Mouse (Mus musculus) kidney, embryonic 16.5 days (tissue): Measurements from ENCODE around the gene Inpp5b. TPM values are rescaled to one million over a fixed set of nuclear protein-coding genes. Genes with fewer than 3 reads are reported as not detected.
A peak's percentile ranks its signal among the peaks of the same experiment; 100 is the strongest.

ENCODE experiments used
- microRNA counts: library from miRNA; unstranded; fragments of <30 nt; microRNA quantifications from one replicate; lab custom pipeline; 2016
- microRNA-seq: library from miRNA; unstranded; fragments of <30 nt; microRNA quantifications from one replicate; pipeline ENCODE4, GENCODE M21; 2016
- polyA plus RNA-seq: library from polyadenylated mRNA; unstranded; fragments of >200 nt; fragmentation: Nextera tagmentation; extraction: Ambion mirVana; gene quantifications from 2 replicates; pipeline ENCODE4 v1.2.1, GENCODE M21; 2015

Inpp5b gene
- polyA plus RNA-seq, 1 experiment from 2014 or later = 35.0 TPM

MicroRNAs within 50 kb of the gene (microRNA counts, 519-probe panel; counts per million panel counts)
- microRNA mmu-miR-697 (lab: Ali Mortazavi, UCI) (104 counts per million, percentile 35 among the panel's probes with 10 or more counts), microRNA mmu-miR-698 (lab: Ali Mortazavi, UCI) (104 counts per million, percentile 35 among the panel's probes with 10 or more counts)

Small RNA genes within 50 kb of the gene (microRNA-seq; reads per million reads assigned to microRNA genes)
- not detected for gene Gm24721
- gene Mir697 = not detected
- not detected for gene Mir698

Other genes starting within 250 kb of the Inpp5b start
- 0.19 TPM in 1 of 2 replicates, not detected in the other for gene 3100002H09Rik, start 131.0 kb upstream of the Inpp5b start, polyA plus RNA-seq
- 0.37 and 0.40 TPM in 2 replicates for gene Pou3f1, start 85.0 kb upstream of the Inpp5b start, polyA plus RNA-seq
- gene Utp11, start 48.2 kb upstream of the Inpp5b start, polyA plus RNA-seq = 65.4 and 72.5 TPM in 2 replicates
- 6.6 and 8.1 TPM in 2 replicates for gene Fhl3, start 41.1 kb upstream of the Inpp5b start, polyA plus RNA-seq
- gene Sf3a3, start 27.1 kb upstream of the Inpp5b start, polyA plus RNA-seq = 162 and 169 TPM in 2 replicates
- gene Mtf1, start 60.3 kb downstream of the Inpp5b start, polyA plus RNA-seq = 13.4 and 14.0 TPM in 2 replicates
- 34.8 and 37.2 TPM in 2 replicates for gene Yrdc, start 108.8 kb downstream of the Inpp5b start, polyA plus RNA-seq
- gene 1110065P20Rik, start 109.3 kb downstream of the Inpp5b start, polyA plus RNA-seq = 41.6 and 43.8 TPM in 2 replicates
- gene Maneal, start 120.3 kb downstream of the Inpp5b start, polyA plus RNA-seq = 0.46 and 0.61 TPM in 2 replicates
- 0.06 and 0.12 TPM in 2 replicates for gene Epha10, start 139.0 kb downstream of the Inpp5b start, polyA plus RNA-seq
- 12.7 and 13.8 TPM in 2 replicates for gene 9930104L06Rik, start 195.2 kb downstream of the Inpp5b start, polyA plus RNA-seq
- gene Cdca8, start 197.5 kb downstream of the Inpp5b start, polyA plus RNA-seq = 149 and 164 TPM in 2 replicates
- gene Rspo1, start 244.6 kb downstream of the Inpp5b start, polyA plus RNA-seq = 25.1 and 31.1 TPM in 2 replicates